Mouse (Mus musculus): Measurements from ENCODE around the gene Fam214b.

DNA sequence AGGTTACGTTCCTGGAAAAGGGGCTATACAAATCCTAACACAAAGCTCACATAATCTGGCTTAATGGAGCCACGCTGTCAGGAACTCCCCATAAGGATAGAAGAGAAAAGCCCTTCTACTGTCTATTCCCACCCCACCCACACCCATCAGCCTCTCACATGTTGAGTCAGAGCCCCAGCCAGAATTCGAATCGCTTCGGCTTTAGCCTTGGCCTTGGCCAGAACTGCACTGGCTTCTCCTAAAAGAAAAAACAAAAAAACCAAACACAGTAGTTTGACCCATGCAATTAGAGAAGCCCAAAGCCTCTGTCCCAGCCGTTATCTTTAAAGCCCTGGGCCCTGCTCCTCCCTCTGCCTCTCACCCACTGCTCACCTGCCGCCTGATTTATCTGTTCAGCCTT lies 16.9 kb downstream of the Fam214b start:
- TF ChIP-seq CTCF (IDR thresholded peaks at IDR 0.05; ENCODE audit: low read depth, low read length) (no peak), GATA1 (IDR thresholded peaks at IDR 0.05; ENCODE audit: borderline replicate concordance, low read length) (no peak), GATA2 (IDR thresholded peaks at IDR 0.05; ENCODE audit: borderline replicate concordance, low read depth, low read length) (no peak), TAL1 (conservative IDR thresholded peaks at IDR 0.05; ENCODE audit: low read depth, low read length) (no peak), POLR2AphosphoS5 (IDR thresholded peaks at IDR 0.05; ENCODE audit: insufficient replicate concordance, low read depth, low read length) (no peak)
